Mouse (Mus musculus) midbrain, embryonic 14.5 days (tissue): ENCODE data around the gene Orm3. TPM values are rescaled to one million over a fixed set of nuclear protein-coding genes. Genes with fewer than 3 reads are reported as not detected.

Experiments used
- ATAC-seq: fragments of 200-750 bp; cut with Nextera tagmentation; 2 replicates; pipeline ENCODE4 v1.8.0; 2017; ENCODE audit warnings: moderate number of reproducible peaks, moderate library complexity; ENCODE audit not compliant: low FRiP score, low TSS enrichment
- DNase-seq: peaks from one replicate; pipeline ENCODE4 v3.0.0-alpha.2; 2015
- H3K27ac ChIP-seq: fragments of 300-500 bp; sonication (generic); replicated peaks from 2 replicates; pipeline ENCODE4 v1.5.1; 2014; ENCODE audit warnings: mild to moderate bottlenecking, low read depth, low read length, moderate library complexity
- H3K27me3 ChIP-seq: fragments of 300-500 bp; sonication (generic); 2 replicates; pipeline ENCODE4 v1.6.1; 2014; ENCODE audit warnings: low read length, control low read depth, mixed read lengths; ENCODE audit not compliant: control insufficient read depth, insufficient read depth
- H3K36me3 ChIP-seq: fragments of 300-500 bp; sonication (generic); 2 replicates; pipeline ENCODE4 v1.6.1; 2014; ENCODE audit warnings: low read length, control low read depth; ENCODE audit not compliant: control insufficient read depth, insufficient read depth
- H3K4me1 ChIP-seq: fragments of 300-500 bp; sonication (generic); 2 replicates; pipeline ENCODE4 v1.6.1; 2014; ENCODE audit warnings: mild to moderate bottlenecking, antibody characterized with exemption, low read length, control low read depth; ENCODE audit not compliant: control insufficient read depth, insufficient read depth
- H3K4me2 ChIP-seq: fragments of 300-500 bp; sonication (generic); 2 replicates; pipeline ENCODE4 v1.6.1; 2014; ENCODE audit warnings: mild to moderate bottlenecking, low read length, moderate library complexity
- H3K4me3 ChIP-seq: fragments of 300-500 bp; sonication (generic); replicated peaks from 2 replicates; pipeline ENCODE4 v1.5.1; 2014; ENCODE audit warnings: low read depth, low read length
- H3K9ac ChIP-seq: fragments of 300-500 bp; sonication (generic); replicated peaks from 2 replicates; pipeline ENCODE4 v1.6.1; 2014; ENCODE audit warnings: mild to moderate bottlenecking, low read length, moderate library complexity
- H3K9me3 ChIP-seq: fragments of 300-500 bp; sonication (generic); 2 replicates; pipeline ENCODE4 v1.6.1; 2016; ENCODE audit warnings: low read length, control low read depth, mixed read lengths; ENCODE audit not compliant: control insufficient read depth
- WGBS: fragments of 180-500 bp; shearing (Covaris S2); extraction: QIAGEN DNeasy Blood & Tissue Kit; methylation state at CpG from one replicate; pipeline ENCODE4 v1.1.7; 2014; 5-methylcytosine and 5-hydroxymethylcytosine counted together
- polyA plus RNA-seq: library from polyadenylated mRNA; unstranded; fragments of >200 nt; fragmentation: Nextera tagmentation; extraction: Ambion mirVana; gene quantifications from 2 replicates; pipeline ENCODE4 v1.2.1, GENCODE M21; 2014

The Orm3 gene
- polyA plus RNA-seq, 1 experiment from 2014 or later, result not detected

- H3K36me3 ChIP-seq, result peaks cover 15% of the 10 kb centered on the region
- H3K9ac ChIP-seq, result 0 out of 2 replicates have a peak overlapping the region, but pooled peaks have one; percentile 18
- H3K4me2 ChIP-seq, result no peak overlapping the region
- no peaks in the 10 kb centered on the region for H3K9me3 ChIP-seq
- H3K4me1 ChIP-seq, result peaks cover 27% of the 10 kb centered on the region
- H3K4me3 ChIP-seq, result no peak overlapping the region
- DNase-seq (peak; percentile 51), ATAC-seq (peak; percentile 54)
- H3K27me3 ChIP-seq, result no peaks in the 10 kb centered on the region
- WGBS, result 23% methylated on average over 11 of the region's 11 CpGs
- peak overlapping the region; percentile 75 for H3K27ac ChIP-seq
These were observed 34.0 kb downstream of the Orm3 start for GRCm38 (mm10) chr4:63389887-63390528.

- peaks cover 13% of the 10 kb centered on the region for H3K36me3 ChIP-seq
- 91% methylated on average over 6 of the region's 6 CpGs for WGBS
- H3K4me3 ChIP-seq, result no peak overlapping the region
- ATAC-seq (no peak), DNase-seq (no peak)
- peaks cover 27% of the 10 kb centered on the region for H3K4me1 ChIP-seq
- H3K27ac ChIP-seq, result no peak overlapping the region
- H3K4me2 ChIP-seq, result no peak overlapping the region
- H3K27me3 ChIP-seq, result no peaks in the 10 kb centered on the region
- no peak overlapping the region for H3K9ac ChIP-seq
- H3K9me3 ChIP-seq, result no peaks in the 10 kb centered on the region
These were observed 35.4 kb downstream of the Orm3 start for GRCm38 (mm10) chr4:63391322-63391721.

GRCm38 (mm10) chr4:63397981-63398537 lies 42.1 kb downstream of the Orm3 start:
- Histone ChIP-seq H3K27ac (no peak overlapping the region), H3K4me3 (no peak overlapping the region), H3K36me3 (peaks cover 13% of the 10 kb centered on the region), H3K4me2 (no peak overlapping the region), H3K27me3 (no peaks in the 10 kb centered on the region), H3K9ac (no peak overlapping the region), H3K9me3 (no peaks in the 10 kb centered on the region), H3K4me1 (peaks cover 8% of the 10 kb centered on the region)
- DNase-seq, result no peak
- no peak for ATAC-seq
- WGBS, result 87% methylated on average over 10 of the region's 10 CpGs

- Histone ChIP-seq H3K36me3 (peaks cover 13% of the 10 kb centered on the region), H3K9me3 (no peaks in the 10 kb centered on the region), H3K4me1 (peaks cover 17% of the 10 kb centered on the region), H3K4me3 (no peak overlapping the region), H3K27ac (0 out of 2 replicates have a peak overlapping the region, but pooled peaks have one; percentile 13), H3K27me3 (no peaks in the 10 kb centered on the region), H3K4me2 (no peak overlapping the region), H3K9ac (no peak overlapping the region)
- ATAC-seq, result no peak
- DNase-seq, result no peak
- 76% methylated on average over 11 of the region's 11 CpGs for WGBS
These were observed 43.1 kb downstream of the Orm3 start for GRCm38 (mm10) chr4:63398854-63399609.

GRCm38 (mm10) chr4:63399691-63400270 lies 43.8 kb downstream of the Orm3 start:
- Histone ChIP-seq H3K36me3 (peaks cover 13% of the 10 kb centered on the region; the same call in 1 of the 2 replicates), H3K27ac (0 out of 2 replicates have a peak overlapping the region, but pooled peaks have one; percentile 13), H3K4me3 (no peak overlapping the region), H3K4me2 (no peak overlapping the region), H3K27me3 (no peaks in the 10 kb centered on the region), H3K9me3 (no peaks in the 10 kb centered on the region), H3K9ac (no peak overlapping the region), H3K4me1 (peaks cover 24% of the 10 kb centered on the region)
- no peak for ATAC-seq
- peak; percentile 46 for DNase-seq
- 51% methylated on average over 8 of the region's 8 CpGs for WGBS

- Histone ChIP-seq H3K27me3 (no peaks in the 10 kb centered on the region), H3K36me3 (peaks cover 4% of the 10 kb centered on the region; the same call in 1 of the 2 replicates), H3K4me3 (no peak overlapping the region), H3K9me3 (no peaks in the 10 kb centered on the region), H3K4me1 (peaks cover 32% of the 10 kb centered on the region), H3K27ac (no peak overlapping the region), H3K4me2 (no peak overlapping the region), H3K9ac (no peak overlapping the region)
- DNase-seq (no peak), ATAC-seq (no peak)
- 94% methylated on average over 18 of the region's 18 CpGs for WGBS
These were observed 44.8 kb downstream of the Orm3 start for GRCm38 (mm10) chr4:63400541-63401306.

GRCm38 (mm10) chr4:63401620-63402019 lies 45.7 kb downstream of the Orm3 start:
- H3K4me1 ChIP-seq, result peaks cover 32% of the 10 kb centered on the region
- H3K4me2 ChIP-seq, result no peak overlapping the region
- no peak overlapping the region for H3K4me3 ChIP-seq
- H3K9me3 ChIP-seq, result no peaks in the 10 kb centered on the region
- DNase-seq (no peak), ATAC-seq (no peak)
- no peaks in the 10 kb centered on the region for H3K27me3 ChIP-seq
- no peaks in the 10 kb centered on the region for H3K36me3 ChIP-seq
- 84% methylated on average over 6 of the region's 6 CpGs for WGBS
- H3K9ac ChIP-seq, result no peak overlapping the region
- no peak overlapping the region for H3K27ac ChIP-seq

GRCm38 (mm10) chr4:63402056-63402455 lies 46.1 kb downstream of the Orm3 start:
- ATAC-seq (no peak), DNase-seq (no peak)
- H3K9me3 ChIP-seq, result no peaks in the 10 kb centered on the region
- no peaks in the 10 kb centered on the region for H3K36me3 ChIP-seq
- no peak overlapping the region for H3K9ac ChIP-seq
- H3K4me2 ChIP-seq, result peak overlapping the region; percentile 40; the same call in 1 of the 2 replicates
- H3K27ac ChIP-seq, result peak overlapping the region; percentile 50; the same call in 1 of the 2 replicates
- peaks cover 32% of the 10 kb centered on the region for H3K4me1 ChIP-seq
- WGBS, result 92% methylated on average over 10 of the region's 10 CpGs
- no peaks in the 10 kb centered on the region for H3K27me3 ChIP-seq
- no peak overlapping the region for H3K4me3 ChIP-seq
